Mouse (Mus musculus) ovary, postnatal 10 days (tissue): ENCODE results near the gene Lrrn2.

Source experiments
- DNase-seq: peaks from one replicate; pipeline ENCODE4 v3.0.0; 2022; ENCODE audit warnings: low spot score

Gene Lrrn2

DNA sequence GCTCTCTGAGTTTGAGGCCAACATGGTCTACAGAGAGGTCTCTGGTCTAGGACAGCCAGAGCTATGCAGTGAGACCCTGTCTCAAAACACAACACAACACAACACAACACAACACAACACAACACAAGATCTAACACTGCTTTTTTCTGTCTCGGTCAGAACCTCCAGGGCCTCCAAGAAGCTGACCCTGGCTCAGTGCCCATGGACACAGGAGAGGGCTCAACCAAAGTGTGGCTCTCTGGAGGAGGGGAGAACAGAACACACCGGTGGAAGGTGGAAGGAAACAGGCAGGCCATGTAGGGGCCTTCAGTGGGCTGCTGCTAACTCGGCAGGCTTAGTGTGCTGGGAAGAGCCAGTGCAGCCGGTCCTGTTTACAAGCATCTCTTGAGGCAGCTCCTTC, 5.6 kb downstream of the Lrrn2 start:
- DNase-seq: no peak

DNA sequence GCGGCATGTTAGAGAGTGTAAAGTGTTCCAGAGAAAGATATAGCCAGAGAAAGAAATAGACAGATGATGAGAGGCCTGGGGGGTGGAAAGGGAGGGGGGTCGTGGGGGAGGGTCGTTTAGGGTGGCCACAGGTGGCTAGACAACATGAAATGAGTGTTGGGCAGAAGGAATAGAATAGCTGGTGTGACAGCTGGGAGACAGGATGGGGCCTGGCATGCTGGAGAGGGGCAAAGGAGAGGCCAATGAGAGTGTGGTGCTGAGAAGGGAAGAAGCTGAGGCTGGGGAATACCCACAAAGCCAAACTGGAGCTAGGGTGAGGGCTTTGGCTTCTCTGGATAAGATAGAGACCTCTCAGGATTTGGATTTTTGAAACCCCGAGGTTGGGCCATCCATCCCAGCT, 6.6 kb downstream of the Lrrn2 start:
- DNase-seq: no peak

DNA sequence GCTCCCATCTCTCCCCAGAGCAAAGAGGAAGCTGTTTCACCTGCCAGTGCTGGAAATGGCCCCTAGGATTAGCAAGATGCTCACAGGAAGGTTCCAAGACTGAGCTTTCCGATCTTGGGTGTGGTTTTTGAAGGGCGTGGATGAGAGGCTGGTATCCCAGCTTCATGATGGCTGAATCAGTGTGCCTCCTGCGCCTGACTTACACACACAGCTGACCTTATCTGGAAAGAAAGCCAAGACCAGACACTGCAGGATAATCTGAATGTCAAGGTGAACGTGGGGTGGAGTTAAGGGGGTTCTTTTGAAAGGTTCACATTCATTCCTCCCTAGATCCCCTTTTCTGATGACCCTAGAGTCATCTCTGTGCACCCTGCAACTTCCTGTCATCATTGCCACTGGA, 8.7 kb downstream of the Lrrn2 start:
- DNase-seq: no peak

DNA sequence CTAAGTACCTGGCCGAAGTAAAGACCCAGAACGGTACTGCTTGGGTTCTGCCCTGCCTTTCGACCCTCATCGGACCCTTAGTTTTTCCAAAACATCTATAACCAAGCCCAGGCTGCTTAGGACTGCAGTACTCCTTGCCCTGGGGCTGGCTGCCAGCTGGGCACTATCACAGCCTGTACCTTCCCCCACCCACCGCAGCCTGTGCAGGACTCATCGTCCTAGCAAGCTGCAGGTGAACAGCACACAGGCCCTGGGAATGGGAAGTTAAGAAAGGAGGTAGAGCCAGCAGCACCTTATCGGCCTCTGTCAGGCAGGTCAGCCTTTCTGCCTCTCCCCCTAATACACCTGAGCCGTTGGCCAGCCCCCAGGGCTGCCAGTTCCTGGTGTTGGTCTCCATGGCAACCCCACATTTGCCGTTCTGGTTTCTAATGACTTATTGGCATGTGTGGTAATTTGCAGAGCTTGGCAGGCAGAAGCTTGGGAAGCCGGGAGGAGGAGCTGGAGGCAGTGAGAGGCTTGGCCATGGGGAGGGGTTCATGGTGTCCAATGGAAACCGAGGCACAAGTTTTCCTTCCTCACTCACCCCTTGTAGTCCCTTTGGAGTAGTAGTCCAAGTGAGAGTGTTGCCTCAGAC, 10.2 kb downstream of the Lrrn2 start:
- no peak for DNase-seq

DNA sequence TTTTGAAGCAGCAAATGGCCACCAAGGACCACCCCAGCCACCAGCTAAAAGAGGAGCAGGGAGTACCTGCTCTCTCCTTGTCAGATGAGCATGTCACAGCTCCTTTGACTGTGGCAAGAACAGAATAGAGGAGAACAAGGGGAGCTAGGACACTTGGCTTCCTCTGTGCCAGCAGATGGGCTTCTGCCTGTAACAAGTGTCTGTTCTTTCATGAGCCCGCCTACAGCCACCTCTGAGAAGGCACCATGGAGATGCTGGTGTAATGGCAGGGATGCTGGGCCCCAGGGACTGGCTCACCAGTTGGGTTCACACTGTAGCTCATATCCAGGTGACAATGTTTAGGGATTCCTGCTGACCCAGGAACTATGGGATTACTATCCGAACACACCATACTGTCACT, 12.0 kb downstream of the Lrrn2 start:
- DNase-seq: no peak

DNA sequence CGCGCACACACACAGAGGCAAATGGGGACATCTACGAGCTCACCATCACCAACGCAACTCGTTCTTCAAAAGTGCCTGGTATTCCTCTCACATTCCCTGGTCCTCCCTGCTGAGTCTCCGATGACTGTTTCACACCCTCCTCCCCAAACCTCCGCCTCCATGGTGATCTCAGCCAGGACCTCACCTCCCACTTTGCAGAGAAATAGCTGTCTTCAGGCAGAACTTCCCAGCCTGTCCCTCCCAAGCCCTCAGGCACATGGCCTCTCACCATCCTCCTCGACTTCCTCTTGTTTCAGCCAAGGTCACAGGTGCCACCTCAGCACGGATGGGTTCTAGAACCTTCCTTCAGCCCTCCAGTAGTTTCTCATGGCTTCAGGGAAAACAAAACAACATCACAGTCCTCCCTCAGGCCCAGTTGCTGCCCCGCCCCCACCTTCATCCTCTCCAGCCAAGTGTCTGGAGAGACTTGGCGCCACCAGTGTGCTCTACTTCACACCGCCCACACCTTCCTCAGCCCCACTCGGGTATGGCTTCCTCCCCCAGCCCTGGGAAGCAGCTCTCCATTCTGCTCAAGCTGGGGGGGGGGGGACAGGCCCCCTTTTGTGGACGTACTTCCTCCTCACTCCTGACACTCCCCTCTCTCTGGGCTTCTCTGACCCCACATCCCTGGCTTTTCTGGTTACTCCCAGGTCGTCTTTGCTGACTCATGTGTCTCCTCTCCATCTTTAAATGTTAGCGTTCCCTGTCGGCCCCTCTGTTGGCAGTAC, 13.4 kb downstream of the Lrrn2 start:
- no peak for DNase-seq

DNA sequence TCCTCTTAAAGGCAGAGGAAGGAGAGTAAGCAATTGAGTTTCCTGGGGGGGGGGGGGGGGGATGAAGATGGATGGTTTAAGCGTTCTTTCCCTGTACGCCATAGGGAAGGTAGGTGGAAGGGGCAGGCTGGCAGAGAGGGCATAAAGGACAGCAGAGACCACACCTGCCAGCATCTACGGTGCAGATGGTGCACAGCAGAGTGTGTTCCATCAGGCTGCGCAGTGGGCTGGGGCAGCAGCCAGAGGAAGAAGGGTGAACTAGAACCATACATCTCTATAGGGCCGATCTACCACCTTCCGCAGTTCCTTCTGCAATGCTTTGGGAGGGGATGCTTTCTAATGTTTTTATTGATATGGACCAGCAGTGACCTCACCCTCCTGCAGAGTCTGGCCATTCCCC, 19.0 kb downstream of the Lrrn2 start:
- no peak for DNase-seq

DNA sequence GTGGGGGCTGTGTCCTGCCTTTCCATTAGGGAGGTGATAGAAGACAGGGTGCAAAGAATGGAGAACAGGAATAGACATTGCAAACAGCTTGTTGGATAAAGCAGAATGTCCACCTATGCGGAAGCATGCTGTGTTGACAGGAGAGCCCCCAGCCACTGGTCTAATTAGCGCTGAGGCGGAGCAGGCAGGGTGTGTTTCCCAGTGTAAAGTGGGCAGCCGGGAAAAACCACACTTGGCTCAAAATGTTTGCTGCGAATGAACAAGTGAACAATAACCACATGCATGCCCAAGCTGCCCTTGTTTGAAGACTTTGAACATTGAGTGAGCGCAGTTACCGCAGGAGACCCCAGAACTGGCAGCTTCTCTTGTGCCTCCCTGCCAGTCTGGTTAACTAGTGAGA, 19.6 kb downstream of the Lrrn2 start:
- DNase-seq: no peak

DNA sequence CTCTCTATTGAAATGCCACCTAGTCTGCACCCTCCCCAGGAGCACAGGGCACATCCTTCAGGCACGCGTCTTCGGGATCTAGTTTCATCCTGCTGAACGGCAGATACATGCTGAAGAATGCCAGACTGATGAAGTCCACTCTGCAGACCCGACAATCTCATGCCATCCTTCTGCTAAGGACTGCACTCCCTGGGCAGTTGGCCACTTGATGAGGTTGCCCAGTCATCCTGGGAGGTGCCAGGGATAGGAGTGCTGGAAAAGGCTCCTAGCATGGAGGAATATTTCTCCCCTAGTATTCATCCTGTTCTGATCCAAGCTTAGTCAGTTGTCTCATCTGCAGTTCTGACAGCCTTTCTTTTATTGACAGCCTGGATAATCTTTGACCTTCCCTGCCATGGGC, 20.9 kb downstream of the Lrrn2 start:
- DNase-seq: no peak

DNA sequence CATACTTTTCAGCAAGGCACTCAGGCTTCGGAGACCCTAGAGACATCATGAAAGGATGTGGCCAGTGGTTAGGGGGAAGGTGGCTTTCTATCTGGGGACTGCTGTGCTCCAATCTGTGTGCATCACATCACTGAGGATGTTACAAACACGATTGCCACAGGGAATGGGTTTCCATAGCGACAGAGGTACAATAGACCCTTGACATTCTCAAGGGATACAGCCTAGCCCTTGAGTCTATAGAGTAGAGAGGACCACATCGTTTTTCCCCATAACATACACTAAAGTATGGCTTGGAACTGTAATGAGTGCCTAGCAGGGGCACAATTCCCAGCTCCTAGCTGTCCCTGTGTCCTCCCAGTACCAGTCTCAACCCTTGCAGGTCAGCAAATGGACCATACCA, 23.4 kb downstream of the Lrrn2 start:
- DNase-seq: no peak

DNA sequence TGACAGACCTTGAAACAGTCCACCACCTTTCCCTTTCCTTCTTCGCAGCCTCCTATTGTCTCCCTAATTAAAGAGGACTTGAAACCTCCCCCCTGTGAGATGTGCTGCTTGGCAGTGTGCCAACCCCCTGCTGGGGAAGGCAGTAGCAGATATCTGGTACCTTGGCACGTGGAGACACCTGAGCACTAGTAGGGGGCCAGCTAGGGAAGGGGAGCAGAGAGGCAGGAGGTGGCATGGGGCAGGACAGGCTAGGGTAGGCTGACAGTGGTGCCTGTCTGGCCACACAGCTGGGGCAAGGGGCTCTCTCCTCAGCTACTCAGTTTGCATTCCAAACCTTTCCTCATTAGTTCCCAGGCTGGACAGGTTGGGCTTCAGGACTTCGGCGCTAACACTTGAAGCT, 29.0 kb downstream of the Lrrn2 start:
- no peak for DNase-seq

DNA sequence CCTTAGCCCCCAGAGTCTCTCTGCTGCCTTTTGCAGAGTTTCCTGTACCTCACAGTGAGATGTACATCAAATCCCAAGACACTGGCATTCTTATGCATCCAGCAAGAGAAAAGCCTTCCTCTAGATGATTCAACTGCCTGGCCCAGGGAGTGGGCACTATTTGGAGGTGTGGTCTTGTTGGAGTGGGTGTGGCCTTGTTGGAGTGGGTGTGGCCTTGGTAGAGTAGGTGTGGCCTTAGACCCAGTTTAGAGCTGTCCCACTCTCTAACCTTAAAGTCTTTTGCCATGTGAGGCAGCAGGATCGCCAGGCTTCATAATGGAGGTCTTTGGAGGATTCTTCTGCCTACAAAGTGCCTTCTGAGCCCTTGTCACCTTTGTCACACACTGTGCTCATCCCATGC, 29.9 kb downstream of the Lrrn2 start:
- DNase-seq: no peak

DNA sequence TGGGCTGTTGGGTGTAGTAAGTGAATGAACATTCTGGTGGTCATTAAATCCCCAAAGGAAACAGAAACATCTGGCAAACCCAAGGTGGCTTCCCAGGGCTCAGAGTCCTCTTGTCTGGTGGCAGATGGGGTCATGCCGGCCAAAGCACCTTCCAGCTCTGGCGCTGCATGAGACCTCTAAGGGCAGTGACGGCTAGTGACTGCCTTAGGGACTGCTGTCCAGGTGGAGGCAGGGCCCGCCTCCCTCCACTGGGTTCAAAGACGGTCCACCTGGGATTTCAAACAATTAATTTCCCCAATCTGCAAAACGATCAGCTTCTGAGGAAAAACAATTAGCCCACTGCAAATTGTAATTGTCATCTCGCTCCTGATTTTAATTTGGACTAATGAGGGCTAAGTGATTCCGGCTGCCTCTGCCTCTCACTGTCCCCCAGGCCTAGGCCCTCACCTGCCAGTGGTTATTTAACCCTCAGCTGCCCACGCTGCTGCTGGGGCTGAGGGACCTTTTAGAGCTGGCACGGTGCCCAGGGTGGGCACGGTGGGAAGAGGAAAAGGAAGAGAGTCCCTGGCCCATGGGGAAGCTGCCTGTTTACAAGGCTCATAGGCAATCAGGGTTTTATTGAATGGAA, 30.5 kb downstream of the Lrrn2 start:
- no peak for DNase-seq

DNA sequence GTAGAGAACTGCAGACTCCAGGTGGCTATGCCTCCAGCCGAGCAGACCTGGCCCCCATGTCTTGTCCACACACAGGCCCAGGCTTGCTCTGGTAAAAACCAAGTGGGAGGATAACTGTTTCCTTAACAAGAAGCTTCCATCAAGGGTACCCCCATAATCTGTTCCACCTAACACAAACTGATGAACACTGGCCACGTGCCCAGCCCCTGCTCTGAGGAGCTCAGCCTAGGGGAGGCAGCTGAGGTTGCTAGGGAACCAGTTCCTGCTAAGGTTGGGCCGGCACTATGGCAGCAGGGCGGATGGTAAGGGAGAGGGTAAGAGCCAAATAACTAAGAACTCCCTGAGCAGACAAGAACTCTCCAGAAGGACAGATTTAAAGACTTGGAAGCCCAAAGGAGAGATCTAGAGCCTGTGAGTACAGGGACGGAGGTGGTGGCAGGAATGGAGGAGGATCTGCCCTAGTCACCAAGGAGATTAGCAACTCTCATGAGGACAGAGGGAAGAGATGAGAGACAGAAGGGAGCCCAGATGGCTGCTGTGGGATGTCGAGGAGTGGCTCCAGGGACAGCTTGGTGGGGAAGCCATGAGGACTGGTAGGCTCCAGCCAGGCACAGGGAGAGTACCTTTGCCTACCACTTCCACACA, 35.9 kb downstream of the Lrrn2 start:
- DNase-seq: no peak

DNA sequence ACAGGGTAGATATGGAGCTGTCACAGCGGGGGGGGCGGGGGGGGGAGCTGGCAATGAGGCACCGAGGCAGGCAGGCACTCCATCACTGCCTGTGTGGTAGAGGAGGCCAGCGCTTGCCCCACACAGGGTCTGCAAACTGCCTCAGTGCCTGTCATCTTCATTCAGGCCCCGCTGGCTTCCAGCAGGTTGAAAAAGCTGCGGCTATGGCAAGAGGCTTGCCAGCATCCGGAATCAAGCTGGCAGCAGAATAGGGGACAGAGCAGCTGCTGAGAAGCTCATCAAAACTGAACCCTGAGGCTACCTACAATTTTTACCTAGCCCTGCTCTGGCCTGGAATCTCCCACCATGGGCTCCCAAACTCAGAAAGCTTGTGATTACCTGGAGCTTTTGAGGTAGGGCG, 37.5 kb downstream of the Lrrn2 start:
- no peak for DNase-seq

DNA sequence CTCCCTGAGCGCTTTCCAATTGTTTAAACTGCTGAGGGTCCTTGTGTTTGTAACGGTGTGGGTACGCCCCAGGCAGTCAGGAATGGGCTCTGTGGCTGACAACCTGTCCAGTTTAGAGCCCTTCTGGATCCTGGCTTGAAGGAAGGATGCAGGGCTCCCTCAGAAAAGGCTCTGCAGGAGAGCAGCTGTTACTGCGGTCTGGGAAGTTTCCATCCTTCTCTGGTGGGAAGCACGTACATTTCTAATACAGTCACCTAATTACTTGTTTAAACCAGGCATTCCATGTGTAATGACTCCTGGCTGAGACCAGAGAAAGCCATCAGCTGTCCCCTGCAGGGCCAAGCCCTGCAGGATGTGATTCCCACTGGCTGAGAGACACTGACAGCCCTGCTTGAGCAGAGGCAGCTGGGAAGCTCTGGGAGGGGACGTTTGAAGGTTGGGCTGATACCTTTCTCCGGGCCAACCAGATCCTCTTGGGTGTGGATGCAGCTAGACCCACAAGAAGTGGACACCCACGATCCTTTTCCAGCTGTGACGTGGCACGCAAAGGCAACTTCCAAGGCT, 38.1 kb downstream of the Lrrn2 start:
- no peak for DNase-seq

DNA sequence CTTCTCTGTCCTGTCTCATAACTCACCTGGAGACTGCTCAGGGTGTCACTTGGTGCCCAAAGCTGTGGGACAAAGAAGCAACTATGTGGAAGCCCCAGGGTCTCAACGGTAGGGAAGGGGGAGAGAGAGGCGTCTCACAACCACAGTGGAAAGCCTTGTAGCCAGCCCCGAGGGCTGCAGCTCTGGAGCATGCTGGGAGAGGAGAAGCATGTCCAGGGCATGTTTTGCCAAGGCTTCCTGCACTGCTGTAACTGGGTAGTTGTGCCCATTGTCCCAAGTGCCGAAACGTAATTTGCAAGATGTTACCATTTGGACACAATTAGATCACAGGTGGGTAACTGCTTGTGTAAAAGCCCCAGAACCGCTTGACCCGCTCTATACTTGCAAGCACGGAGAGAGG, 39.2 kb downstream of the Lrrn2 start:
- DNase-seq: no peak

DNA sequence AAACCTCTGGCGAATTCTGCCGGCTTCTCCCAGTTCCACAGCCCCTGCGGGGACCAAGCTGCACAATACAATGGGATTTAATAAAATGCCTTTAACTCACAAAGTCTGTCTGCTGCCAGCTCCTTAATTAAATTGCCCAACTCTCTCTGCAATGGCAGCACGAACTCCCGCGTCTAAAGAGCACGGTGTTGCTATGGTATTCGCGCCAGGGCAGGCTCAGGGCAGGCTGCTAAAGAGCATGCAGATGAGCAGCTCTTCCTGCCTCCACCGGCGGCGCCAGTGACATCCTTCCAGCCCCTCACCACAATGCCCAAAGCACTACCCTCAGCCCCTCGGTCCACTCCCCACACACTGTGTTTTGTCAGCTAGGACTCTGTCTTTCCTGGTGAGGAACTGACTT, 41.0 kb downstream of the Lrrn2 start:
- DNase-seq: no peak

DNA sequence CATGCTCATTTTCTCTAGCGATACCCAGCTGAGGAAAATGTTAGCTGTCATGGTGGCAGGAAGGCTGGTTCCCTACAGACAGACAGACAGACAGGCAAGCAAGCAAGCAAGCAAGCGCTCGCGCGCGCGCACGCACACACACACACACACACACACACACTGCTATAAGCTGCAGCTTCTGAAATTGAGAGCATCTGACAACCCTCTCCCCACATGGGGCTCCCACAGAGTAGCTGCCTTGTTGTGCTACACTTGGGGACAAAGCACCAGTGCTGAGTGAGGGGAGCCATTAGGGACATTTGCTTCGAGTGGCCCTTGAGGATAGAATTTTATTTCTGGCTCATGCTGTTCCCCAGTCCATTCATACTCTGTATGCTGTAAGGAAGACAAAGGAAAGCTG, 42.2 kb downstream of the Lrrn2 start:
- DNase-seq: no peak

DNA sequence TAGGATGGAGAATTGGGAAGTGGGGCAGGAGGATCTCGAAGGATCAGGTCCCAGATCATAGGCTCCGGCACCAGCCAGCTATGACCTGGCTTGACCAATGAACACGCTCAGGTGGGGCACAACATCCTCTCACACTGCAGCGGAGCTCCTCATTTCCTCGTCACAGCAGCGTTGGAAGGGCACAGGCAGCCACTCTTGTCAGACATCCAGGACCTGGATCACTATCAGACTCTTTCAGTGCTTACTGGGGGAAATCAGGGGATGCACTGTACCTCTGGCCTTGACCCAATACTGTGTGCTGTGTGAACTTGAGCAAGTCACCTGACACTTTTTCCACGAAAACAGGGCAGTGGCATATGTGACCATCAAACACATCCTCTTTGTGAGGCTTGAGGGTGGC, 45.2 kb downstream of the Lrrn2 start:
- no peak for DNase-seq

DNA sequence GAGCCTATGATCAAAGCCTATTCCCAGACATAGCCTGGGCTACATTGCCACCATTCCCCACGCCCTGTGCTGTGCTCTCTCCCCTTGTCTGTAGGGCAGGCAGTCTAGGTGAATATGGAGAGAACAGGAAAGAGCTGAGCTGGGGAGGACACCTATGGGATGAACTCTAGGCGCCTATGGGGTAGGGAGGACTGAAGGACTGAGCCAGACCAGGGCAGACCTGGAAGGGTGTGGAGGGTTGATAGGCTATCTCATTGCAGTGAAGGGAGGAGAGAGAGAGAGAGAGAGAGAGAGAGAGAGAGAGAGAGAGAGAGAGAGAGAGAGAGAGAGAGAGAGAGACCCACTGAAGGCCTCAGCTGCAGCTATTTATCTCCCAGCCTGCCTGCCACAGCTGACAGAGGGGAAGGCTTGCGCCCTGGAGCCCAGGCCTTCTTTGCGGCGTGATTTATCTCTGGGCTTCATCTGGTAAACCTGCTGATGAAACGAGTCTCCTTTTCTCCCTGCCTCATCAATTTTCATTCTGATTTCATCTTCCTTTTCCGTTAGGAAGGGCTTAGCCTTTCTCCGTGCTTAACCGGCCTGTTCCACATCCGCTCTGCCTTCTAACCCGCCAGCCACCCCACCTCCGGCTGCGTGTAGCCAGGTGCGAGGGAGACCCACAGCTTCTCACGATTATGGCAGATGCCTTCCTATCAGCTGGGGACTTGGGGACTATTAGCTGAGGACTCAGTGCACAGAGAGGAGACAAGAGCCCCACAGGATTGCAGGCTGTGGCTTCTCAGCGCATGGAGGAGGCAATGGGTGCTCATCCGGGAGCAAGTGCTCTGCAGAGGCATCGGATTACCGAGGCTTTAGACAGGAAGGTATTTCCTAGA, 48.2 kb downstream of the Lrrn2 start:
- no peak for DNase-seq

DNA sequence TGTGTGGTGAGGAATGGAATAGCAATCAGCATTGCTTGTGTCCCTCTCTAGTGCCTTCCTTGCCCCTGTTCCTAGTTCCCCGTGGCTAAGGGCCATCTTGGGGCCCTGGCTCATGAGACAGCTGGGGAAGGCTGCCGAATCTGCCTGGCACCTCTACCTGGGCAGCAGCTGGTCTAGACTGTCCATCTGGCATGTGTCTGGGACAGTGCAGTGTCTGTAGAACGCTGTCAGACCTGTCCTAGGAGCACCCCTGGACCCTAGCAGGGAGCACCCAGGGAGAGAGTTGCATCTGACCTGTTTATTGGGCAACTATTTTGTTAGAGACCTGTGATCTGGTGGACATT, 48.8 kb downstream of the Lrrn2 start:
- no peak for DNase-seq
